Mouse (Mus musculus) forebrain, embryonic 12.5 days (tissue): ENCODE measurements around the gene Msi2. TPM values are rescaled to one million over a fixed set of nuclear protein-coding genes. Genes with fewer than 3 reads are reported as not detected.

ENCODE experiments used
- ATAC-seq: fragments of 200-750 bp; cut with Nextera tagmentation; 2 replicates; pipeline ENCODE4 v1.8.0; 2017; ENCODE audit warnings: moderate TSS enrichment; ENCODE audit not compliant: low FRiP score
- H3K27ac ChIP-seq: fragments of 300-500 bp; sonication (generic); 2 replicates; pipeline ENCODE4 v1.5.1; 2016; ENCODE audit warnings: mild to moderate bottlenecking
- H3K27me3 ChIP-seq: fragments of 300-500 bp; sonication (generic); 2 replicates; pipeline ENCODE4 v1.6.1; 2016; ENCODE audit warnings: mild to moderate bottlenecking
- H3K36me3 ChIP-seq: fragments of 300-500 bp; sonication (generic); replicated peaks from 2 replicates; pipeline ENCODE4 v1.6.1; 2016; ENCODE audit warnings: mild to moderate bottlenecking
- H3K4me1 ChIP-seq: fragments of 300-500 bp; sonication (generic); 2 replicates; pipeline ENCODE4 v1.6.1; 2016
- H3K4me2 ChIP-seq: fragments of 300-500 bp; sonication (generic); 2 replicates; pipeline ENCODE4 v1.6.1; 2016; ENCODE audit warnings: mild to moderate bottlenecking, moderate library complexity
- H3K4me3 ChIP-seq: fragments of 300-500 bp; sonication (generic); replicated peaks from 2 replicates; pipeline ENCODE4 v1.5.1; 2016; ENCODE audit warnings: mild to moderate bottlenecking
- H3K9ac ChIP-seq: fragments of 300-500 bp; sonication (generic); 2 replicates; pipeline ENCODE4 v1.6.1; 2016; ENCODE audit warnings: mild to moderate bottlenecking
- H3K9me3 ChIP-seq: fragments of 300-500 bp; sonication (generic); 2 replicates; pipeline ENCODE4 v1.6.1; 2016
- WGBS: fragments of 180-500 bp; shearing (Covaris S2); methylation state at CpG from one replicate; pipeline ENCODE4 v1.1.7; 2016; 5-methylcytosine and 5-hydroxymethylcytosine counted together
- polyA plus RNA-seq: library from polyadenylated mRNA; unstranded; fragments of >200 nt; fragmentation: Nextera tagmentation; extraction: Ambion mirVana; gene quantifications from 2 replicates; pipeline ENCODE4 v1.2.1, GENCODE M21; 2016

The Msi2 gene
- polyA plus RNA-seq, 1 experiment from 2014 or later: 35.8 TPM

- peak overlapping the region; percentile 43 for H3K27ac ChIP-seq
- no peak for ATAC-seq
Observed at GRCm38 (mm10) chr11:88576233-88576998, 141.9 kb downstream of the Msi2 start.

DNA sequence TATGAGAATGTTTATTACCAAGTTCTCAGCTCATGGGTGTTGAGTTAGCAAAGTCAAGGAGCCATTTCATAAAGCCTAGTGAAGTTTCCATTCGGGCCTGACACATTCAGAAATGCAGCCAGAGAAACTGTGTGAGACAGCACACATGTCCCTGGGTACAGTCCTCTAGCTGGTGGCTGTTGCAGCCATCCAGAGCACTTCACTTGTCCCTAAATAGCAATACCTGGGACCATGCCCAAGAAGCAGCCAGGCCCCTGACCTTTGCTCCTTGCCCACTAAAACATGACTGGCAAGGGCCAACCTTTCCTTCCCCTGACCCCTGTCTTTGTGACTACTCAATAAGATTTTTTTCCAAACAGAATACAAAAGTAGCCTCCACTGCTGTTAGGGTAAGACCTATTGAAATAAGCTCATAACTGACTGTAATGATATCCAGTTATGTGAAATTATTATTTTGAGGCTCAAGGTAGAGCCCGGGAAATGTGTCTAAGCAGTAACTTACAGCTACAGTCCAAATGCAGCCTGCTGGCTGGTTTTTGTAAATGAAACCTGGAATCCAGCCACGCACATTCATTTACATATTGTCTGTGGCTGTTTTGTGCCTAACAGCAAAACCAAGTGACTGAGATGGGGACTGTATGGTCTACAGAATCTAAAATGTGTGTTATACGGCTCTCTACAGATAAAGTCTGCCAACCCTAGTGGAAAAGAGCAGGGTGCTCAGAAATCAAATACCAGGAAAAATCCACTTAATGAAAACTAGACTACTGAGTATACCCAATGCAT lies 143.5 kb downstream of the Msi2 start:
- Histone ChIP-seq H3K4me3 (no peak overlapping the region), H3K9me3 (no peaks in the 10 kb centered on the region), H3K27ac (peak overlapping the region; percentile 65), H3K27me3 (no peaks in the 10 kb centered on the region), H3K4me1 (peaks cover 83% of the 10 kb centered on the region), H3K4me2 (no peak overlapping the region), H3K36me3 (no peaks in the 10 kb centered on the region), H3K9ac (no peak overlapping the region)
- WGBS: 45% methylated on average over 4 of the region's 4 CpGs
- no peak for ATAC-seq

More at GRCm38 (mm10) chr11:88576233-88576998, 141.9 kb downstream of the Msi2 start:
- no peaks in the 10 kb centered on the region for H3K9me3 ChIP-seq
- H3K36me3 ChIP-seq: no peaks in the 10 kb centered on the region
- 0 out of 2 replicates have a peak overlapping the region, but pooled peaks have one; percentile 2 for H3K9ac ChIP-seq
- no peak overlapping the region for H3K4me2 ChIP-seq
- no peak overlapping the region for H3K4me3 ChIP-seq
- peaks cover 84% of the 10 kb centered on the region for H3K4me1 ChIP-seq
- no peaks in the 10 kb centered on the region for H3K27me3 ChIP-seq
- 69% methylated on average over 7 of the region's 7 CpGs for WGBS

GRCm38 (mm10) chr11:88573013-88573412 lies 145.3 kb downstream of the Msi2 start:
- H3K9ac ChIP-seq: no peak overlapping the region
- no peaks in the 10 kb centered on the region for H3K27me3 ChIP-seq
- no peak overlapping the region for H3K4me2 ChIP-seq
- ATAC-seq: no peak
- no peaks in the 10 kb centered on the region for H3K9me3 ChIP-seq
- no peak overlapping the region for H3K4me3 ChIP-seq
- H3K27ac ChIP-seq: no peak overlapping the region
- peaks cover 82% of the 10 kb centered on the region for H3K4me1 ChIP-seq
- 82% methylated on average over 5 of the region's 5 CpGs for WGBS
- H3K36me3 ChIP-seq: no peaks in the 10 kb centered on the region

DNA sequence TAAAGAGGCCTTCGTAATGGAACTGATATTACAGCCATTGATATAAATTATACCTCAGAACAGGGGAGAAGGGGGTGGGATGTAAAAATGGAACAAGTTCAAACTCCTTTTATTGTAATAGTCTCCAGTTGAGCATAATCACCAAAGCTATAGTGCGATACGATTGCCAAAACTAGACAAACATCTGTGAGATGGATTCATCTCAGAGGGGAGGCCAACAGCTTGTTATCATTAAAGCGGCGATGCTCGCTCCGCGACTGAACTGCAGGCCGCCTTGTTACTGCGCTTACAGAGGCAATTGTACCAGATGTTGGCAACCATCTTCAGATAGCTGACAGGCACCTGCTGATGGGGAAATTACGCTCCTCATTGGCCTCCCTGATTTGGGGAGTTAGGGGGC lies 145.9 kb downstream of the Msi2 start:
- 81% methylated on average over 11 of the region's 11 CpGs for WGBS
- Histone ChIP-seq H3K9me3 (no peaks in the 10 kb centered on the region), H3K4me3 (no peak overlapping the region), H3K4me2 (no peak overlapping the region), H3K36me3 (no peaks in the 10 kb centered on the region), H3K9ac (no peak overlapping the region), H3K4me1 (peaks cover 83% of the 10 kb centered on the region), H3K27ac (no peak overlapping the region), H3K27me3 (no peaks in the 10 kb centered on the region)
- no peak for ATAC-seq

DNA sequence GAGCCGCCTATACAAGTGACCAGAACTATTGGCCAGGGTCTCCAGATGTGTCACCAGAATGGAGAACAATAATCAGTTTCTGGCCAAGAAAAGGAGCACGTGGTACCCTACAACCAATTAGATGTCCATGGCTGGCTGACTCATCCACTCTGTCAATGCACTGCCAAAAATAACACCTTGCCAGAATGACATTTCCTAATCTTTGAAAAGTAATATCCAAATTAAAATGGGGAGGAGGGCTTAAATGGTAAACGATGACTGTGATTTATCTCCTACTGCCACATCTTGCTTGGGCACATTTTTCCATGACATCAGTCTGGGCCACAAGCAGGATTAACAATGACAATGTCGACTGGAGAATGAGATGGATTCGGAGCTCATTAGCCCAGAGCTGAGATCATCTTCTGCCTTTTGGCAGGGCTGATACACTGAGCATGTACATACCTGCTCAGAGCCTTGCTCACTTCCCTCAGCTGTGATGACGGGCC lies 147.6 kb downstream of the Msi2 start:
- Histone ChIP-seq H3K36me3 (no peaks in the 10 kb centered on the region), H3K9ac (no peak overlapping the region), H3K4me2 (no peak overlapping the region), H3K4me3 (no peak overlapping the region), H3K27me3 (no peaks in the 10 kb centered on the region), H3K27ac (no peak overlapping the region), H3K4me1 (peaks cover 82% of the 10 kb centered on the region), H3K9me3 (no peaks in the 10 kb centered on the region)
- ATAC-seq: no peak
- WGBS: 77% methylated on average over 6 of the region's 6 CpGs

DNA sequence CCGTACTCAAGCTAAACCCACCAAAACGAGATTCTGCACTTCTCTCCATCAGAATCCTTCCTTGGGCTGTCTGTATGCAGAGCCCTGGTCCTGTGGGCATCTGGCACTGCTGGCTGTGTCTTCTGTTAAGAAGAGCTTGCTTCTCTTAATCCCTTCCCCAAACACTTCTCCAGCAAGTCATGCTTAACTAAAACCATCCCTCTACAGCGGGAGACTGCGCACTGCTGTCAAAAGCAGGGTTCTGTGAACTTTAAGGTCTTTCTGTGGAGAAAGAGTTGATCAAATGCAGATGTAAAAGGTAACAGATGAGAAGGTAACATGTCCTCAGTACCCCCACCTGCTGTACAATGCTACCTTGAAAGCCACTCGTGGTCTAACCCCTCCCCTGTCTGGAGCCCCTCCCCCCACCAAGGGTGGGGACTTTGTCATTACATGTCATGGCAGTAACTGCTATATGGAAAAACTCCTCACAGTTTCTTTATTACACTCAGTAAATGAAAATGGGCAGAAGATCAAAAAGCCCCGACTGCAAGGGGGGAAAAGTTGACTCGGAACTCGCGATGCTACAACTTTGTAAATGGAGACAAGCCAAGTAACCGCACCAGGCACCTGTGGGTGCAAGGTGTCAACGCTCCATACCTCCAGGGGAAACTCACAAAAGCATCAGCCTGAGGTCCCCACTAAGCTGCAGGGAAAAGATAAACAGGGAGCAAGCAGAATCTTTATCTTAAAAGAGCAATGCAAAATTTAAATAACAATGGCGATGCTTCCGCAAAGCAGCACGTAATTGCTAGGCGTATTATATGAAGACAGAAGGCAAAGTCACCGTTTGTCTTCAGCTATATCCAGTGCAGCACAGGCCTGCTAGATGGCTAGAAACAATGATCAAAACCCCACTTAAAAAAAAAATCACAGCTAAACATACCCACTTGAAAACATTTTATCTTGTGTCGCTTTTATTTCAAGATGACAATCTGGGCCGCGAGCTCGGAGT lies 151.4 kb downstream of the Msi2 start:
- H3K4me3 ChIP-seq: no peak overlapping the region
- H3K9ac ChIP-seq: no peak overlapping the region
- H3K27me3 ChIP-seq: no peaks in the 10 kb centered on the region
- no peaks in the 10 kb centered on the region for H3K9me3 ChIP-seq
- peaks cover 5% of the 10 kb centered on the region; the same call in 1 of the 2 replicates for H3K36me3 ChIP-seq
- H3K4me1 ChIP-seq: peaks cover 72% of the 10 kb centered on the region
- no peak for ATAC-seq
- H3K27ac ChIP-seq: no peak overlapping the region
- WGBS: 45% methylated on average over 20 of the region's 20 CpGs
- H3K4me2 ChIP-seq: no peak overlapping the region

- WGBS: 73% methylated on average over 7 of the region's 7 CpGs
- no peak overlapping the region for H3K4me2 ChIP-seq
- no peak overlapping the region for H3K9ac ChIP-seq
- peaks cover 5% of the 10 kb centered on the region; the same call in 1 of the 2 replicates for H3K36me3 ChIP-seq
- no peaks in the 10 kb centered on the region for H3K27me3 ChIP-seq
- H3K4me3 ChIP-seq: no peak overlapping the region
- H3K27ac ChIP-seq: 0 out of 2 replicates have a peak overlapping the region, but pooled peaks have one; percentile 36
- no peaks in the 10 kb centered on the region for H3K9me3 ChIP-seq
- peaks cover 79% of the 10 kb centered on the region for H3K4me1 ChIP-seq
- ATAC-seq: no peak
Observed at GRCm38 (mm10) chr11:88564810-88565209, 153.5 kb downstream of the Msi2 start.

DNA sequence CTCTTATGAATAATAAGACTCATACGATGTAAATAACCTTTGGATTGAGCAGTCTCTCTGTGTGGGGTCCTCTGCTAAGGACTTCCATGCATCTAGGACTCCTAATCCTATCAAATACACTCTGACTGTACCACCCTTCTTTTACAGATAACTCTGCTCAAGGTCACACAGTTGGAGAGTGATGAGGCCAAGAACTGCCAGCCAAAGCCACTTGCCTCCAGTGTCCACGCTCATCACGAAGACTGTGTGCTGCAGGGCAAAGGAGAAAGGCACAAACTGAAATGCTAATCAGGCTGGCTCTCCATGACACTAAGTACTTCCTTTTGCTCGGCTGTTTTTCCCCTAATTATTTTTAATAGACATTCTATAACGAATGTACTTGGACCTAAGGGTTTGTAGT lies 153.9 kb downstream of the Msi2 start:
- Histone ChIP-seq H3K9me3 (no peaks in the 10 kb centered on the region), H3K4me2 (no peak overlapping the region), H3K4me1 (peaks cover 82% of the 10 kb centered on the region), H3K27me3 (no peaks in the 10 kb centered on the region), H3K4me3 (no peak overlapping the region), H3K9ac (no peak overlapping the region), H3K27ac (0 out of 2 replicates have a peak overlapping the region, but pooled peaks have one; percentile 47), H3K36me3 (peaks cover 5% of the 10 kb centered on the region; the same call in 1 of the 2 replicates)
- WGBS: 32% methylated on average over 5 of the region's 5 CpGs
- ATAC-seq: no peak

DNA sequence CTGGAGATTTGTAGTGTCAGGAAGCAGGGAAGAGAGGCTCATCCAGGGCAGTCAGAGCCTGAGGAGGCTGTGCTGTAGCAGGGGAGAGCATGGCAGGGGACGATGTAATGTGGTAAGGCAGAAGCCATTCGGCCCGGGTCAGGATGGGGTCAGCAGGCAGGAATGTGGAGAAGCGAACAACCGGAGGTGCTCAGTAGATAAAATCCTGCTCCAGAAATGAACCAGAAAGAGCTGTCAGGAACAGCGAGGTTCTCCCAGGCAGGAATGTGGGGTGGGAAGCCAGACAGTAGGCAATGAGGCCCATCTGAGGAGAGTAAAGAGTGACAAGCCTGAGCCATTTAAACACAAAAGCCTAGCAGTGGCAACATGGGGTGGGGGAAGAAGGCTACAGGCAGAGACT lies 157.1 kb downstream of the Msi2 start:
- WGBS: 45% methylated on average over 6 of the region's 6 CpGs
- H3K36me3 ChIP-seq: peaks cover 5% of the 10 kb centered on the region; the same call in 1 of the 2 replicates
- ATAC-seq: no peak
- peaks cover 81% of the 10 kb centered on the region for H3K4me1 ChIP-seq
- H3K9me3 ChIP-seq: no peaks in the 10 kb centered on the region
- no peak overlapping the region for H3K4me2 ChIP-seq
- H3K27ac ChIP-seq: peak overlapping the region; percentile 53; the same call in 1 of the 2 replicates
- H3K4me3 ChIP-seq: no peak overlapping the region
- no peaks in the 10 kb centered on the region for H3K27me3 ChIP-seq
- no peak overlapping the region for H3K9ac ChIP-seq

GRCm38 (mm10) chr11:88560634-88561033 lies 157.7 kb downstream of the Msi2 start:
- 76% methylated on average over 9 of the region's 9 CpGs for WGBS
- H3K27ac ChIP-seq: 0 out of 2 replicates have a peak overlapping the region, but pooled peaks have one; percentile 53
- H3K27me3 ChIP-seq: no peaks in the 10 kb centered on the region
- ATAC-seq: no peak
- no peak overlapping the region for H3K9ac ChIP-seq
- H3K4me2 ChIP-seq: no peak overlapping the region
- H3K4me3 ChIP-seq: no peak overlapping the region
- peaks cover 5% of the 10 kb centered on the region; the same call in 1 of the 2 replicates for H3K36me3 ChIP-seq
- H3K4me1 ChIP-seq: peaks cover 82% of the 10 kb centered on the region
- no peaks in the 10 kb centered on the region for H3K9me3 ChIP-seq

- Histone ChIP-seq H3K36me3 (no peaks in the 10 kb centered on the region; the same call in 1 of the 2 replicates), H3K4me2 (no peak overlapping the region), H3K4me3 (no peak overlapping the region), H3K27ac (no peak overlapping the region), H3K9ac (no peak overlapping the region), H3K4me1 (peaks cover 82% of the 10 kb centered on the region), H3K9me3 (no peaks in the 10 kb centered on the region), H3K27me3 (no peaks in the 10 kb centered on the region)
- ATAC-seq: no peak
- WGBS: 77% methylated on average over 10 of the region's 10 CpGs
Observed at GRCm38 (mm10) chr11:88559365-88559970, 158.8 kb downstream of the Msi2 start.
